Mouse (Mus musculus): ENCODE results near the gene Zfp945. TPM values are rescaled to one million over a fixed set of nuclear protein-coding genes. Genes with fewer than 3 reads are reported as not detected.

Gene Zfp945
- polyA plus RNA-seq, 1 experiment from 2014 or later, result 19.7 TPM

Other genes starting within 250 kb of the Zfp945 start
- not detected in 2 replicates for gene Vmn2r113, start 75.8 kb upstream of the Zfp945 start, polyA plus RNA-seq (2015; fragmentation: Nextera tagmentation; extraction: Ambion mirVana)
- gene Vmn2r-ps130, start 194.0 kb upstream of the Zfp945 start, polyA plus RNA-seq (2015; fragmentation: Nextera tagmentation; extraction: Ambion mirVana), result not detected in 2 replicates